Comparison of ENCODE assay signal across 11 mouse cellular contexts in the genomic region with DNA sequence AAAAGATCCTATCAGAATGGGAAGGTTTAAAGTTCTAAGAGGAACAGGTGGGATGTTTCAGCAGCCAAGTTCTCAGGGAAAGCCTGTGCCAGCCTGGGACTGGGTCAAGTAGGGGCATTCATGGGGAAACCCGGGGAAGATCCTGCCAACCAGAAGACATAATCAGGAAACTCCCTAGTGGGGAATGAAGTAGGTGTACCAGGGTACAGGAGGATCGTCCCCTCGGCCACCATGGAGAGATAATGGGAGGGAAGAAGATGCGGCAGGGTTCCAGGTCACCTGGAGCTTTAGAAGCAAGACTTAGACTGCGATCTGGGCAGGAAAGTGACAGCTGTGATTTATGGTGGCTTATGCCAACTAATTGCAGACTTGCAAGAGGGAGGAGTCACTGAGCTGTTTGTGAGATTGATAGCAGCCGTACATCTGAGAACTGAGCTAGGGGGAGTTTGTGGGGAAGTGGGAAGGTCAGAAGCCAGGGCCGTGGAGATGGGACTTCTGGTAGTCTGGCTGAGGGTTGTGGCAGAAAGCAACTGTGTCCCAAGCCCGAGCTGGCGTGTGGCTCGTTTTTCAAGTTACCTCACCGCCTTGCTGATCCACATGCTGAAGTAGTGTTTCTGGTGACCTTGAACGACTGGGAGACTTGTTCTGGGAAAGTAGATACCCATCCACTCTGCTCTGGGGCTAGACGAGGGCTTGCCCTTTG. TPM values are rescaled to one million over a fixed set of nuclear protein-coding genes. Genes with fewer than 3 reads are reported as not detected.
DNase-seq lines count a peak whose midpoint lies in the region; ATAC-seq and TF ChIP-seq lines count a peak whose summit lies in the region.
"Had no signal": no experiment of that assay in that cellular context is flagged by ENCODE, and none has a peak within 500 bp of the region (broad histone marks: within the 10 kb centered on the region; RNA-seq: fewer than 3 reads in every experiment).

No protein-coding gene starts in this region.

- WGBS in limb, embryonic 11.5 days = 45% methylated on average over 13 of the region's 13 CpGs
- 48% methylated on average over 13 of the region's 13 CpGs for WGBS in limb, embryonic 10.5 days
- WGBS in kidney, postnatal 0 days = 35% methylated on average over 13 of the region's 13 CpGs

- no peak overlapping the region for H3K4me3 ChIP-seq in limb, embryonic 11.5 days (ENCODE audit: low read depth, low read length)
- no peak overlapping the region for H3K4me3 ChIP-seq in limb, embryonic 10.5 days
- no peak overlapping the region for H3K4me3 ChIP-seq in kidney, postnatal 0 days (replicated peaks; ENCODE audit: low read depth, low read length)
- H3K4me3 ChIP-seq: liver, embryonic 13.5 days had no signal

- no peak overlapping the region for H3K9ac ChIP-seq in limb, embryonic 11.5 days (ENCODE audit: low read length)
- no peak overlapping the region for H3K9ac ChIP-seq in kidney, postnatal 0 days (ENCODE audit: low read depth, low read length)
- H3K9ac ChIP-seq: liver, embryonic 13.5 days had no signal

- TF ChIP-seq CTCF in kidney, postnatal 0 days (IDR thresholded peaks at IDR 0.05; ENCODE audit: low read depth) = no peak

- DNase-seq in adrenal gland, adult 2 months = peak; percentile 42
- DNase-seq in adrenal gland, postnatal 4 days (ENCODE audit: low spot score in 2 of 2) = no peak
- peak; percentile 22 for DNase-seq in limb, embryonic 11.5 days (ENCODE audit: low spot score)
- no peak for DNase-seq in limb, embryonic 10.5 days (ENCODE audit: low spot score)
- DNase-seq in gastrocnemius, postnatal 14 days = peak; percentile 53
- DNase-seq in kidney, postnatal 0 days (ENCODE audit: low spot score) = peak; percentile 56
- no peak for DNase-seq in layer of hippocampus, adult 8-10 months (ENCODE audit: low spot score in 2 of 2)
- DNase-seq in right cerebral cortex, adult 2 months (ENCODE audit: low spot score in 2 of 2) = no peak
- DNase-seq: liver, embryonic 13.5 days had no signal

- intact Hi-C loops in gastrocnemius, postnatal 14 days (cut with DNase I; ENCODE audit: low total_unique reads) = no loop called here

- no peaks in the 10 kb centered on the region for H3K27me3 ChIP-seq in limb, embryonic 11.5 days (ENCODE audit: control insufficient read depth, insufficient read depth, low read length)
- H3K27me3 ChIP-seq in limb, embryonic 10.5 days (ENCODE audit: low read depth, poor library complexity, severe bottlenecking) = no peaks in the 10 kb centered on the region
- no peaks in the 10 kb centered on the region for H3K27me3 ChIP-seq in kidney, postnatal 0 days (ENCODE audit: insufficient read depth, low read length)
- H3K27me3 ChIP-seq: liver, embryonic 13.5 days had no signal

- H3K27ac ChIP-seq in limb, embryonic 11.5 days (replicated peaks; ENCODE audit: low read depth, low read length) = no peak overlapping the region
- H3K27ac ChIP-seq in limb, embryonic 10.5 days = no peak overlapping the region
- H3K27ac ChIP-seq in kidney, postnatal 0 days = no peak overlapping the region
- H3K27ac ChIP-seq: liver, embryonic 13.5 days had no signal

- no peak overlapping the region for H3K4me2 ChIP-seq in limb, embryonic 11.5 days (ENCODE audit: low read depth, severe bottlenecking)
- no peak overlapping the region for H3K4me2 ChIP-seq in kidney, postnatal 0 days (ENCODE audit: low read length)
- H3K4me2 ChIP-seq: liver, embryonic 13.5 days; midbrain, embryonic 11.5 days had no signal

- H3K9me3 ChIP-seq in limb, embryonic 11.5 days (ENCODE audit: control insufficient read depth, low read length) = no peaks in the 10 kb centered on the region
- no peaks in the 10 kb centered on the region for H3K9me3 ChIP-seq in limb, embryonic 10.5 days (replicated peaks)
- no peaks in the 10 kb centered on the region for H3K9me3 ChIP-seq in kidney, postnatal 0 days (replicated peaks; ENCODE audit: low read length)
- H3K9me3 ChIP-seq: liver, embryonic 13.5 days had no signal

- 0 out of 2 replicates have a peak, but pooled peaks have one; percentile 35 for ATAC-seq in limb, embryonic 11.5 days (ENCODE audit: insufficient number of reproducible peaks, low FRiP score, low TSS enrichment, low read depth)
- peak; percentile 60 for ATAC-seq in kidney, postnatal 0 days (replicated peaks; ENCODE audit: low FRiP score, low read depth)
- ATAC-seq: forebrain, embryonic 16.5 days had no signal

- H3K36me3 ChIP-seq in limb, embryonic 11.5 days (ENCODE audit: control insufficient read depth, insufficient read depth, low read length) = no peaks in the 10 kb centered on the region
- H3K36me3 ChIP-seq in limb, embryonic 10.5 days = no peaks in the 10 kb centered on the region
- no peaks in the 10 kb centered on the region for H3K36me3 ChIP-seq in kidney, postnatal 0 days (ENCODE audit: insufficient read depth, low read length)
- H3K36me3 ChIP-seq: liver, embryonic 13.5 days had no signal

- no peaks in the 10 kb centered on the region for H3K4me1 ChIP-seq in limb, embryonic 11.5 days (ENCODE audit: control insufficient read depth, insufficient read depth, low read length)
- peaks cover 8% of the 10 kb centered on the region; the same call in 1 of the 2 replicates for H3K4me1 ChIP-seq in limb, embryonic 10.5 days
- H3K4me1 ChIP-seq in kidney, postnatal 0 days (replicated peaks; ENCODE audit: insufficient read depth, low read length) = no peaks in the 10 kb centered on the region; the same call in 1 of the 2 replicates
- H3K4me1 ChIP-seq: liver, embryonic 13.5 days had no signal

RNA-seq across cellular contexts. Expression of a gene that starts 30.9 kb away (rescaled TPM):
- total RNA-seq in adrenal gland, adult 2 months (2021) = 10 to 100 TPM; 71.5 to 89.5 TPM
- polyA plus RNA-seq in adrenal gland, adult 2 months (2012; rRNA removed) = 6.9 and 8.0 TPM in 2 replicates
- 10 to 100 TPM; 69.7 to 74.9 TPM for total RNA-seq in adrenal gland, postnatal 4 days (2021)
- polyA plus RNA-seq in limb, embryonic 11.5 days (2014; fragmentation: Nextera tagmentation; extraction: Ambion mirVana) = 38.0 and 41.6 TPM in 2 replicates
- polyA plus RNA-seq in limb, embryonic 10.5 days (2016; fragmentation: Nextera tagmentation; extraction: Ambion mirVana) = 21.0 and 26.9 TPM in 2 replicates
- total RNA-seq in gastrocnemius, postnatal 14 days (2021) = 10 to 100 TPM; 49.5 to 52.7 TPM
- 15.1 and 16.4 TPM in 2 replicates for polyA plus RNA-seq in kidney, postnatal 0 days (2015; fragmentation: Nextera tagmentation; extraction: Ambion mirVana)
- total RNA-seq in layer of hippocampus, adult 8-10 months (2022) = 10 to 100 TPM; 69.0 to 88.8 (median 78.9) TPM

Comparison
In these comparisons a context has a peak if more than half of its experiments do, and no peak if none do; other contexts are left out.
1. DNase-seq: peak in adrenal gland, adult 2 months (single experiment), limb, embryonic 11.5 days (single experiment), gastrocnemius, postnatal 14 days (single experiment) and kidney, postnatal 0 days (single experiment); none in adrenal gland, postnatal 4 days (0 of 2), limb, embryonic 10.5 days (single experiment), layer of hippocampus, adult 8-10 months (0 of 2) and right cerebral cortex, adult 2 months (0 of 2).